Mouse (Mus musculus) forebrain, embryonic 13.5 days (tissue): ENCODE data around the gene Vmn2r14. TPM values are rescaled to one million over a fixed set of nuclear protein-coding genes. Genes with fewer than 3 reads are reported as not detected.
"Not testable (repeated sequence)": the region's sequence is repeated elsewhere in the genome, so short reads cannot be mapped to it uniquely, and the experiment has no call there.

Experiments used
- ATAC-seq: fragments of 200-750 bp; cut with Nextera tagmentation; 2 replicates; pipeline ENCODE4 v1.8.0; 2017
- H3K27ac ChIP-seq: fragments of 300-500 bp; sonication (generic); 2 replicates; pipeline ENCODE4 v1.5.1; 2015; ENCODE audit warnings: inconsistent platforms, mild to moderate bottlenecking, moderate library complexity
- H3K27me3 ChIP-seq: fragments of 300-500 bp; sonication (generic); 2 replicates; pipeline ENCODE4 v1.6.1; 2015; ENCODE audit warnings: mild to moderate bottlenecking, inconsistent platforms
- H3K36me3 ChIP-seq: fragments of 300-500 bp; sonication (generic); 2 replicates; pipeline ENCODE4 v1.6.1; 2015; ENCODE audit warnings: mild to moderate bottlenecking, inconsistent platforms; ENCODE audit not compliant: poor library complexity, severe bottlenecking
- H3K4me1 ChIP-seq: fragments of 300-500 bp; sonication (generic); 2 replicates; pipeline ENCODE4 v1.6.1; 2015; ENCODE audit warnings: inconsistent platforms
- H3K4me2 ChIP-seq: fragments of 300-500 bp; sonication (generic); 2 replicates; pipeline ENCODE4 v1.6.1; 2015; ENCODE audit warnings: inconsistent platforms, mild to moderate bottlenecking, moderate library complexity
- H3K4me3 ChIP-seq: fragments of 300-500 bp; sonication (generic); 2 replicates; pipeline ENCODE4 v1.5.1; 2015; ENCODE audit warnings: mild to moderate bottlenecking, inconsistent platforms
- H3K9ac ChIP-seq: fragments of 300-500 bp; sonication (generic); 2 replicates; pipeline ENCODE4 v1.6.1; 2015; ENCODE audit warnings: mild to moderate bottlenecking, inconsistent platforms
- H3K9me3 ChIP-seq: fragments of 300-500 bp; sonication (generic); replicated peaks from 2 replicates; pipeline ENCODE4 v1.6.1; 2016; ENCODE audit warnings: inconsistent platforms
- WGBS: fragments of 180-500 bp; shearing (Covaris S2); methylation state at CpG from one replicate; pipeline ENCODE4 v1.1.7; 2015; 5-methylcytosine and 5-hydroxymethylcytosine counted together
- polyA plus RNA-seq: library from polyadenylated mRNA; unstranded; fragments of >200 nt; fragmentation: Nextera tagmentation; extraction: Ambion mirVana; gene quantifications from 2 replicates; pipeline ENCODE4 v1.2.1, GENCODE M21; 2015

Gene Vmn2r14
- not detected in 2 replicates for polyA plus RNA-seq

DNA sequence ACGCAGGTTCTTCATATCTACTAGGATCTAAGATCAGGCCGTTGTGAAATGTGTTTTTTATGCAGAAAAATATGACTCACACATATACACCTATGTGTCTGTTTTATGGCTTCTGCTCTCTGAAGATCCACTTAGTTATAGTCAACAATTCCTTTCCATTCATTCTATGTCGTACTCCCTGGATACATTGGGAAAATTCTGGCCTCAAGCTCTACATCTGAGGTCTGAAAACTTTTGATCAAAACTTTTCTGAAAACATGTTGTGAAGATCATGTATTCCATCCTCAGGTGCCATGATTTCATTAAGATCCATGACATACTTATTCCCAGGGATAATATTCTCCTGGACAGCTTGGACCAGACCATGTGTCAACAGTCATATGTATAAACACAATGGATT lies at the start of gene Vmn2r14:
Vmn2r14 (minus strand) TSS at position 101 of the 400 bp plus-strand sequence.
- no peak for ATAC-seq
- no peak within 1 kb of the TSS for H3K27ac ChIP-seq
- 76% methylated on average over 3 of the region's 3 CpGs for WGBS

DNA sequence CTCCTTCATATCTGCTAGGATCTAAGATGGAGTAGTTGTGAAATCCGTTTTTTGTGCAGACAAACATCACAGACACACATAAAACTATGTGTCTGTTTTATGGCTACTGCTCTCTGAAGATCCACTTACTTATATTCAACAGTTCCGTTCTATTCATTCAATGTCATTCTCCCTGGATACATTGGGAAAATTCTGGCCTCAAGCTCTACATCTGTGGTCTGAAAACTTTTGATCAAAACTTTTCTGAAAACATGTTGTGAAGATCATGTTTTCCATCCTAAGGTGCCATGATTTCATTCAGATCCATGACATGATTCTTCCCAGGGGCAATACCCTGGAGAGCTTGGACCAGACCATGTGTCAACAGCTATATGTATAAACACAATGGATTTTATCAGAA lies 32.4 kb downstream of the Vmn2r14 start, which contains the start of gene Vmn2r13:
Vmn2r13 (minus strand) TSS at position 101 of the 400 bp plus-strand sequence.
- peaks cover 12% of the 10 kb centered on the region for H3K9me3 ChIP-seq
- 63% methylated on average over 2 of the region's 2 CpGs for WGBS
- not testable (repeated sequence) for H3K4me3 ChIP-seq, H3K27me3 ChIP-seq, H3K36me3 ChIP-seq, H3K9ac ChIP-seq, H3K4me1 ChIP-seq, H3K4me2 ChIP-seq, ATAC-seq, H3K27ac ChIP-seq

More for the DNA sequence above, at the start of gene Vmn2r14:
- H3K4me3 ChIP-seq: no peak within 1 kb of the TSS
- no peak within 1 kb of the TSS for H3K4me2 ChIP-seq
- H3K4me1 ChIP-seq: no peaks in the 10 kb centered on the region
- no peaks in the 10 kb centered on the region for H3K27me3 ChIP-seq
- H3K36me3 ChIP-seq: no peaks in the 10 kb centered on the region
- H3K9ac ChIP-seq: no peak within 1 kb of the TSS
- peaks cover 13% of the 10 kb centered on the region for H3K9me3 ChIP-seq

DNA sequence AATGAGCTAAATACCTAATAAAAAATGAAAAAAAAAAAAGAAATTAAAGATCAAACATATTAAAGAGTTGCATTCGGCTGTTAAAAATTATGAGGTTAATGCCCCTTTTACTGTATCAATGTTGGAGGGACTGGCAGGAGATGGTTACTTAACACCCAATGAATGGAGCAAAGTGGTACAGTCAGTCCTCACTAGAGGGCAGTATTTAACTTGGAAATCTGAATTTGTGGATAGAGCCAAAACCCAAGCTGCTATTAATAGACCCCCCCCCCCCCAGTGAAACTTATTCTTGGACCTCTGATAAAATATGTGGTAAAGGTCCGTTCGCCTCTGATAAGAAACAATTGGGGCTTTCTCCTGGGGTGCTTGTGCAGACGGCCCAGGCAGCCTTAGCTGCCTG lies 57.7 kb downstream of the Vmn2r14 start:
- H3K9me3 ChIP-seq: peaks cover 14% of the 10 kb centered on the region
- H3K4me3 ChIP-seq, H3K4me1 ChIP-seq, ATAC-seq, H3K36me3 ChIP-seq, H3K9ac ChIP-seq, H3K27me3 ChIP-seq, H3K4me2 ChIP-seq, H3K27ac ChIP-seq: not testable (repeated sequence)
- 84% methylated on average over 4 of the region's 4 CpGs for WGBS

Other genes starting within 250 kb of the Vmn2r14 start
- not detected in 2 replicates for gene Vmn2r10, start 218.2 kb downstream of the Vmn2r14 start, polyA plus RNA-seq
- not detected in 2 replicates for gene Vmn2r11, start 165.1 kb downstream of the Vmn2r14 start, polyA plus RNA-seq
- not detected in 2 replicates for gene Vmn2r12, start 126.8 kb downstream of the Vmn2r14 start, polyA plus RNA-seq
- not detected in 2 replicates for gene Vmn2r13, start 32.5 kb downstream of the Vmn2r14 start, polyA plus RNA-seq
- gene Vmn2r15, start 72.9 kb upstream of the Vmn2r14 start, polyA plus RNA-seq: not detected in 2 replicates
- not detected in 2 replicates for gene Vmn2r16, start 105.5 kb upstream of the Vmn2r14 start, polyA plus RNA-seq
- not detected in 2 replicates for gene Vmn2r17, start 195.0 kb upstream of the Vmn2r14 start, polyA plus RNA-seq